Mouse (Mus musculus) cerebellum, adult 9-10 months (tissue): ENCODE results near the gene Zfyve21.

Source experiments
- DNase-seq: peaks from one replicate; pipeline ENCODE4 v3.0.0; 2022

Zfyve21 gene

GRCm38 (mm10) chr12:111813766-111814617 lies at the start of gene Zfyve21, which contains the start of gene Xrcc3:
Zfyve21 (plus strand) TSS chr12:111814170.
Xrcc3 (minus strand) TSS chr12:111813873.
- DNase-seq: peak; percentile 99

GRCm38 (mm10) chr12:111766313-111767236 lies 47.4 kb upstream of the Zfyve21 start:
- DNase-seq: peak; percentile 74

- DNase-seq: no peak
These were observed 45.5 kb upstream of the Zfyve21 start for GRCm38 (mm10) chr12:111768322-111768928.

GRCm38 (mm10) chr12:111769306-111769705 lies 44.7 kb upstream of the Zfyve21 start:
- peak; percentile 59 for DNase-seq

GRCm38 (mm10) chr12:111769816-111770577 lies 44.0 kb upstream of the Zfyve21 start:
- no peak for DNase-seq

- peak; percentile 45 for DNase-seq
These were observed 43.3 kb upstream of the Zfyve21 start for GRCm38 (mm10) chr12:111770651-111771050.

GRCm38 (mm10) chr12:111774156-111774555 lies 39.8 kb upstream of the Zfyve21 start:
- DNase-seq: no peak

GRCm38 (mm10) chr12:111774845-111775244 lies 39.1 kb upstream of the Zfyve21 start:
- DNase-seq: no peak

GRCm38 (mm10) chr12:111777919-111778318 lies 36.1 kb upstream of the Zfyve21 start:
- no peak for DNase-seq

- no peak for DNase-seq
These were observed 34.4 kb upstream of the Zfyve21 start for GRCm38 (mm10) chr12:111779544-111779943.

GRCm38 (mm10) chr12:111785174-111785573 lies 28.8 kb upstream of the Zfyve21 start:
- DNase-seq: no peak

- DNase-seq: no peak
These were observed 27.0 kb upstream of the Zfyve21 start for GRCm38 (mm10) chr12:111787015-111787414.

- DNase-seq: no peak
These were observed 23.9 kb upstream of the Zfyve21 start for GRCm38 (mm10) chr12:111790090-111790489.

- DNase-seq: no peak
These were observed 23.3 kb upstream of the Zfyve21 start for GRCm38 (mm10) chr12:111790631-111791030.

- DNase-seq: no peak
These were observed 22.4 kb upstream of the Zfyve21 start for GRCm38 (mm10) chr12:111791474-111792104.

- no peak for DNase-seq
These were observed 19.9 kb upstream of the Zfyve21 start for GRCm38 (mm10) chr12:111794102-111794501.

GRCm38 (mm10) chr12:111794526-111795179 lies 19.3 kb upstream of the Zfyve21 start:
- DNase-seq: no peak

GRCm38 (mm10) chr12:111795180-111795895 lies 18.6 kb upstream of the Zfyve21 start:
- peak; percentile 75 for DNase-seq

GRCm38 (mm10) chr12:111797251-111797650 lies 16.7 kb upstream of the Zfyve21 start:
- no peak for DNase-seq

- no peak for DNase-seq
These were observed 15.5 kb upstream of the Zfyve21 start for GRCm38 (mm10) chr12:111798493-111798892.
